Comparison of ENCODE assay signal across 10 mouse cellular contexts in the genomic region with DNA sequence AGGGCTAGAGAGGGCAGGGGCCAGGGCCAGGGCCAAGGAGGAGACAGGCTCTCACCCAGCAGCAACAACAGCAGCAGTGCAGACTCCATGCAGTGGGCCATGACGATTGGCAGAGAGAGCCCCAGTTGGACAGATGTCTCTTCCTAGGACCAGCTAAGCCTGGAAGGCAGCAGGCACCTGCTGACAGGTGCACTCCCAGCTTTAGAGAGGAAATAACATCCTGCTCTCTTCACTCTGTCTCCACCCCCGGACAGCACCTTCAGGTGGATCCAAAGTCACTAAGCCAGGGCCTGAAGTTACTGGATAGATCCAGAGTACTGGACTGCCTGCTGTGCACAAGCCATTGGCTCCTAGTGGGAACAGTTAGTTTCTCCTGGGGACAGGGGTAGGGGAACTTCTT. TPM values are rescaled to one million over a fixed set of nuclear protein-coding genes. Genes with fewer than 3 reads are reported as not detected.
A peak's percentile ranks its signal among the peaks of the same experiment; 100 is the strongest.
DNase-seq lines count a peak whose midpoint lies in the region; ATAC-seq and TF ChIP-seq lines count a peak whose summit lies in the region.
"Had no signal": no experiment of that assay in that cellular context is flagged by ENCODE, and none has a peak within 500 bp of the region (broad histone marks: within the 10 kb centered on the region; RNA-seq: fewer than 3 reads in every experiment).

Gene Gfra4, minus strand, starts transcription at position 101 of the 400 bp plus-strand sequence.

- peaks cover 51% of the 10 kb centered on the region for H3K27me3 ChIP-seq in heart, embryonic 15.5 days
- no peaks in the 10 kb centered on the region for H3K27me3 ChIP-seq in testis, adult 2 months (ENCODE audit: control insufficient read depth, insufficient read depth, low read length)
- H3K27me3 ChIP-seq in stomach, embryonic 15.5 days (replicated peaks), result peaks cover 41% of the 10 kb centered on the region

- DNase-seq in heart, postnatal 10 days, result no peak
- no peak for DNase-seq in testis, postnatal 14 days (ENCODE audit: low spot score)
- DNase-seq in left cerebral cortex, postnatal 14 days (ENCODE audit: low spot score in 2 of 2), result no peak
- DNase-seq in spleen, postnatal 4 days (ENCODE audit: low spot score in 2 of 2), result no peak
- no peak for DNase-seq in right cerebral cortex, postnatal 25 days
- DNase-seq: heart, postnatal 36 days had no signal

- H3K9ac ChIP-seq in heart, embryonic 15.5 days, result no peak within 1 kb of the TSS
- no peak within 1 kb of the TSS for H3K9ac ChIP-seq in stomach, embryonic 15.5 days

- H3K9me3 ChIP-seq in heart, embryonic 15.5 days (replicated peaks), result no peaks in the 10 kb centered on the region
- H3K9me3 ChIP-seq in stomach, embryonic 15.5 days, result no peaks in the 10 kb centered on the region

- intact Hi-C loops in heart, postnatal 10 days (cut with DNase I), result no loop called here
- intact Hi-C loops in left cerebral cortex, postnatal 14 days (cut with DNase I), result no loop called here

- H3K4me1 ChIP-seq in heart, embryonic 15.5 days (replicated peaks), result peaks cover 25% of the 10 kb centered on the region
- H3K4me1 ChIP-seq in testis, adult 2 months (ENCODE audit: control insufficient read depth, insufficient read depth, low read length), result peaks cover 11% of the 10 kb centered on the region
- H3K4me1 ChIP-seq in stomach, embryonic 15.5 days, result peaks cover 19% of the 10 kb centered on the region

- H3K4me2 ChIP-seq in heart, embryonic 15.5 days, result peak within 1 kb of the TSS; percentile 94
- H3K4me2 ChIP-seq in stomach, embryonic 15.5 days, result peak within 1 kb of the TSS; percentile 94; the same call in 1 of the 2 replicates

- no peaks in the 10 kb centered on the region for H3K36me3 ChIP-seq in heart, embryonic 15.5 days
- no peaks in the 10 kb centered on the region for H3K36me3 ChIP-seq in testis, adult 2 months (ENCODE audit: control insufficient read depth, insufficient read depth, low read length)
- H3K36me3 ChIP-seq in stomach, embryonic 15.5 days, result no peaks in the 10 kb centered on the region

- no peak for TF ChIP-seq CTCF in testis, adult 2 months (IDR thresholded peaks at IDR 0.05; ENCODE audit: control insufficient read depth, insufficient read depth, insufficient replicate concordance, low read depth, low read length)

- H3K27ac ChIP-seq in heart, embryonic 15.5 days, result no peak within 1 kb of the TSS
- H3K27ac ChIP-seq in testis, adult 2 months (ENCODE audit: control insufficient read depth, insufficient read depth, low read depth, low read length), result no peak within 1 kb of the TSS
- H3K27ac ChIP-seq in stomach, embryonic 15.5 days, result no peak within 1 kb of the TSS

- no peak for ATAC-seq in heart, embryonic 15.5 days (replicated peaks; ENCODE audit: insufficient number of reproducible peaks, insufficient read depth, low FRiP score, low read depth)
- no peak for ATAC-seq in stomach, embryonic 15.5 days (ENCODE audit: insufficient read depth, low FRiP score, low read depth)
- ATAC-seq: activated CD4-positive, CD25-positive, alpha-beta regulatory T cell, adult 4 months had no signal

- no peak for TF ChIP-seq POLR2A in testis, adult 2 months (IDR thresholded peaks at IDR 0.05; ENCODE audit: control insufficient read depth, low read depth, low read length)

- WGBS in heart, embryonic 15.5 days, result 61% methylated on average over 2 of the region's 2 CpGs
- 82% methylated on average over 2 of the region's 2 CpGs for WGBS in stomach, embryonic 15.5 days

- H3K4me3 ChIP-seq in heart, embryonic 15.5 days, result no peak within 1 kb of the TSS
- H3K4me3 ChIP-seq in testis, adult 2 months (ENCODE audit: control insufficient read depth, low read depth, low read length), result no peak within 1 kb of the TSS
- H3K4me3 ChIP-seq in stomach, embryonic 15.5 days (replicated peaks), result no peak within 1 kb of the TSS

RNA-seq across cellular contexts. Expression of gene Gfra4, which starts in this region (rescaled TPM):
- 2.8 and 4.7 TPM in 2 replicates for polyA plus RNA-seq in heart, embryonic 15.5 days (2015; fragmentation: Nextera tagmentation; extraction: Ambion mirVana)
- 1 to 10 TPM; 3.8 to 6.8 TPM for total RNA-seq in heart, postnatal 10 days (2021)
- polyA plus RNA-seq in testis, adult 2 months (2012; rRNA removed), result 58.3 and 63.5 TPM in 2 replicates
- 10 to 100 TPM; 52.4 to 54.2 TPM for total RNA-seq in left cerebral cortex, postnatal 14 days (2021)
- 12.7 and 14.0 TPM in 2 replicates for polyA plus RNA-seq in stomach, embryonic 15.5 days (2015; fragmentation: Nextera tagmentation; extraction: Ambion mirVana)
- polyA plus RNA-seq: activated CD4-positive, CD25-positive, alpha-beta regulatory T cell, adult 4 months had no signal

Comparison
In these comparisons a context has a peak if more than half of its experiments do, and no peak if none do; other contexts are left out.
1. RNA of gene Gfra4 (total RNA-seq): 52.4 to 54.2 TPM in left cerebral cortex, postnatal 14 days; 3.8 to 6.8 TPM in heart, postnatal 10 days; every median in the first group is over 4 times any median in the second.